Mouse (Mus musculus) limb, embryonic 12.5 days (tissue): ENCODE data around the gene Olfr849. TPM values are rescaled to one million over a fixed set of nuclear protein-coding genes. Genes with fewer than 3 reads are reported as not detected.

Experiments used
- ATAC-seq: fragments of 200-750 bp; cut with Nextera tagmentation; 2 replicates; pipeline ENCODE4 v1.8.0; 2017; ENCODE audit warnings: low read depth, moderate TSS enrichment; ENCODE audit not compliant: insufficient number of reproducible peaks, insufficient read depth, low FRiP score, low TSS enrichment
- H3K27ac ChIP-seq: fragments of 300-500 bp; sonication (generic); 2 replicates; pipeline ENCODE4 v1.5.1; 2016; ENCODE audit warnings: mild to moderate bottlenecking, moderate library complexity
- H3K27me3 ChIP-seq: fragments of 300-500 bp; sonication (generic); 2 replicates; pipeline ENCODE4 v1.6.1; 2016; ENCODE audit warnings: mild to moderate bottlenecking, moderate library complexity
- H3K36me3 ChIP-seq: fragments of 300-500 bp; sonication (generic); 2 replicates; pipeline ENCODE4 v1.6.1; 2016; ENCODE audit warnings: mild to moderate bottlenecking, moderate library complexity
- H3K4me1 ChIP-seq: fragments of 300-500 bp; sonication (generic); replicated peaks from 2 replicates; pipeline ENCODE4 v1.6.1; 2016
- H3K4me2 ChIP-seq: fragments of 300-500 bp; sonication (generic); 2 replicates; pipeline ENCODE4 v1.6.1; 2016; ENCODE audit warnings: mild to moderate bottlenecking, moderate library complexity
- H3K4me3 ChIP-seq: fragments of 300-500 bp; sonication (generic); replicated peaks from 2 replicates; pipeline ENCODE4 v1.5.1; 2016; ENCODE audit warnings: mild to moderate bottlenecking
- H3K9ac ChIP-seq: fragments of 300-500 bp; sonication (generic); replicated peaks from 2 replicates; pipeline ENCODE4 v1.6.1; 2016; ENCODE audit warnings: mild to moderate bottlenecking, moderate library complexity
- H3K9me3 ChIP-seq: fragments of 300-500 bp; sonication (generic); 2 replicates; pipeline ENCODE4 v1.6.1; 2016; ENCODE audit warnings: mild to moderate bottlenecking, moderate library complexity
- WGBS: fragments of 180-500 bp; shearing (Covaris S2); methylation state at CpG from one replicate; pipeline ENCODE4 v1.1.7; 2016; 5-methylcytosine and 5-hydroxymethylcytosine counted together
- polyA plus RNA-seq: library from polyadenylated mRNA; unstranded; fragments of >200 nt; fragmentation: Nextera tagmentation; extraction: Ambion mirVana; gene quantifications from 2 replicates; pipeline ENCODE4 v1.2.1, GENCODE M21; 2016

Gene Olfr849
- not detected in 2 replicates for polyA plus RNA-seq

DNA sequence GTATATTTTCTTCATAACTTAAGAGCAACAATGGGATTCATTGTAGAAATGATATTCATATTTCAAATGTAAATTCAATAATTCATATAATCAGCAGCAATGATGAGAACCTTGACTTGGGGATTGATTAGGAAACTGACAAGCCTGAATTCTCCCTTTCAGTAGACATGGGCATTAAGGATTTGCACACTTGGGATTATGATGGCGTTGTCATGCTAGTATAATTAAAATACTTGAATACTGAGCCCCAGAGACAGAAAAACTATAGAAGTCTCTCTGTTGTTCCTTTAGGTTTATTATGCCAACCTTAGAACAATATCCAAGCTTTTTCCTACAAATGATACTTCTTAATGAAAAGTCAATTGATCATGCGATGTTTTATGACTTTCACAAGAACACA is at the start of gene Olfr849:
TSS of gene Olfr849 (plus strand) at position 301 of the 400 bp plus-strand sequence.
- H3K27ac ChIP-seq: no peak within 1 kb of the TSS
- no peak within 1 kb of the TSS for H3K4me2 ChIP-seq
- no peaks in the 10 kb centered on the region for H3K27me3 ChIP-seq
- no peak within 1 kb of the TSS for H3K9ac ChIP-seq
- no peaks in the 10 kb centered on the region for H3K4me1 ChIP-seq
- ATAC-seq: no peak
- H3K9me3 ChIP-seq: peaks cover 27% of the 10 kb centered on the region
- 85% methylated on average over 2 of the region's 2 CpGs for WGBS
- H3K36me3 ChIP-seq: no peaks in the 10 kb centered on the region
- no peak within 1 kb of the TSS for H3K4me3 ChIP-seq

DNA sequence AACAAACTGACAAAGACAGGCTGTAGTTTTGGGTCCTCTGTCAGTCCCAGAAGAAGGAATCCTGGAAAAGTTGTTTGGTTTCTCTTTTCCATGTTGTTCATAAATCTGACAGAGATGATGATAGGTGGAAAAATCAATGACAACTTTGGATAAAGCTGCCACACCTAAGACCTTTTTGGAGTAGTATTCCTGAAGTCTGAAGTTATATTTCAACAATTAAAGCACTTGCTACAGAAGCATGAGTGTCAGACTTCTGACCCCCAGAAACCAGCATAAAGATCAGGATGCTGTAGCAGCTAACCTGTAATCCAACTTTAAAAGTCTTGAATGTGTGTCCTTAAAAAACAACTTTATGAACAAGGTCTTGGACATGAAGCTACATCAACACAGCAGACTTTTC is 38.1 kb downstream of the Olfr849 start, which contains the start of gene Olfr850:
TSS of gene Olfr850 (minus strand) at position 101 of the 400 bp plus-strand sequence.
- Histone ChIP-seq H3K9me3 (peaks cover 5% of the 10 kb centered on the region; the same call in 1 of the 2 replicates), H3K27me3 (no peaks in the 10 kb centered on the region), H3K9ac (no peak within 1 kb of the TSS), H3K4me2 (no peak within 1 kb of the TSS), H3K4me3 (no peak within 1 kb of the TSS), H3K36me3 (no peaks in the 10 kb centered on the region), H3K27ac (no peak within 1 kb of the TSS), H3K4me1 (no peaks in the 10 kb centered on the region)
- no peak for ATAC-seq

DNA sequence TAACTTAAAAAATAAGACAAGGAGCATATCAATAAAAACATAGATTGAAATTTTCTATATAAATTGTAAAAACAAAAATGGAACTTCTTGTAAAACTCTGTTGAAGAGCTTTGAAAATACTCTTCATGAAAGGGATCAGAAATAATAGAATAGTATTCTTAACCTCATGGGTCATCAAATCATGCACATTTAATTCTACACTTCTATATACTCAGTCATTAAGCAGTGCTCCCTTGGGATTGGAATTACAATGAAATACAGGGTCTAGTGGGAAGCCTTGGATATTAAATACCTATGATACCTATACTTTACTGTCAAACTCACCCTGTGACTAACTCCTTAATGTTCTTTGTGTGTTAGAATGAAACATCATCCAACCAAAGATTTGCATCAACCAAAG is 52.9 kb downstream of the Olfr849 start, which contains the start of gene Olfr851:
TSS of gene Olfr851 (plus strand) at position 301 of the 400 bp plus-strand sequence.
- no peaks in the 10 kb centered on the region for H3K36me3 ChIP-seq

More for the DNA sequence above, 52.9 kb downstream of the Olfr849 start, which contains the start of gene Olfr851:
- H3K9ac ChIP-seq: no peak within 1 kb of the TSS
- no peak within 1 kb of the TSS for H3K27ac ChIP-seq
- H3K9me3 ChIP-seq: peaks cover 20% of the 10 kb centered on the region; the same call in 1 of the 2 replicates
- ATAC-seq: no peak
- H3K27me3 ChIP-seq: no peaks in the 10 kb centered on the region
- H3K4me2 ChIP-seq: no peak within 1 kb of the TSS
- H3K4me1 ChIP-seq: no peaks in the 10 kb centered on the region
- no peak within 1 kb of the TSS for H3K4me3 ChIP-seq

Other genes with a start within 250 kb of the Olfr849 start
- gene Olfr843, start 188.3 kb upstream of the Olfr849 start, polyA plus RNA-seq: not detected in 2 replicates
- not detected in 2 replicates for gene Olfr844, start 123.9 kb upstream of the Olfr849 start, polyA plus RNA-seq
- not detected in 2 replicates for gene Olfr845, start 103.8 kb upstream of the Olfr849 start, polyA plus RNA-seq
- not detected in 2 replicates for gene Olfr846, start 76.3 kb upstream of the Olfr849 start, polyA plus RNA-seq
- gene Olfr847, start 61.6 kb upstream of the Olfr849 start, polyA plus RNA-seq: not detected in 2 replicates
- gene Olfr850, start 38.0 kb downstream of the Olfr849 start, polyA plus RNA-seq: not detected in 2 replicates
- not detected in 2 replicates for gene Olfr851, start 53.0 kb downstream of the Olfr849 start, polyA plus RNA-seq
- not detected in 2 replicates for gene Olfr853, start 100.8 kb downstream of the Olfr849 start, polyA plus RNA-seq
- gene Olfr854, start 127.1 kb downstream of the Olfr849 start, polyA plus RNA-seq: not detected in 2 replicates
- not detected in 2 replicates for gene Olfr855, start 142.4 kb downstream of the Olfr849 start, polyA plus RNA-seq
- 37.2 and 37.5 TPM in 2 replicates for gene Zfp317, start 181.8 kb downstream of the Olfr849 start, polyA plus RNA-seq